Mouse (Mus musculus): ENCODE measurements at regions not wholly inside any gene's neighbourhood (a gene's known extent, or its start where the extent isn't known, plus 50 kb on each side); places are given as distances from the start of the nearest gene placed in this dataset.

GRCm38 (mm10) chr17:51986920-51987319, 153.8 kb upstream of the Satb1 start:
- no peak for DNase-seq

- DNase-seq, result no peak
These were observed 153.1 kb upstream of the Satb1 start for GRCm38 (mm10) chr17:51986212-51986611.

GRCm38 (mm10) chr17:51979126-51979525, 146.0 kb upstream of the Satb1 start:
- DNase-seq, result no peak

- DNase-seq, result no peak
These were observed 138.4 kb upstream of the Satb1 start for GRCm38 (mm10) chr17:51971444-51971843.

- no peak for DNase-seq
These were observed 133.6 kb upstream of the Satb1 start for GRCm38 (mm10) chr17:51966573-51967284.

GRCm38 (mm10) chr17:51962529-51963110, 129.5 kb upstream of the Satb1 start:
- no peak for DNase-seq

GRCm38 (mm10) chr17:51961337-51961736, 128.2 kb upstream of the Satb1 start:
- no peak for DNase-seq

GRCm38 (mm10) chr17:51956275-51956674, 123.2 kb upstream of the Satb1 start:
- DNase-seq, result no peak

- DNase-seq, result no peak
These were observed 104.6 kb upstream of the Satb1 start for GRCm38 (mm10) chr17:51937707-51938106.

- DNase-seq, result peak; percentile 23
These were observed 103.0 kb upstream of the Satb1 start for GRCm38 (mm10) chr17:51936071-51936470.

GRCm38 (mm10) chr17:51926392-51926791, 93.3 kb upstream of the Satb1 start:
- no peak for DNase-seq

- DNase-seq, result no peak
These were observed 73.9 kb upstream of the Satb1 start for GRCm38 (mm10) chr17:51907031-51907430.

- no peak for DNase-seq
These were observed 73.3 kb upstream of the Satb1 start for GRCm38 (mm10) chr17:51906418-51906817.

GRCm38 (mm10) chr17:51903885-51904284, 70.8 kb upstream of the Satb1 start:
- DNase-seq, result no peak

GRCm38 (mm10) chr17:51899376-51899775, 66.3 kb upstream of the Satb1 start:
- DNase-seq, result no peak

- DNase-seq, result no peak
These were observed 63.1 kb upstream of the Satb1 start for GRCm38 (mm10) chr17:51896160-51896559.

GRCm38 (mm10) chr17:51894278-51894677, 61.2 kb upstream of the Satb1 start:
- DNase-seq, result no peak

GRCm38 (mm10) chr17:51892856-51893255, 59.8 kb upstream of the Satb1 start:
- DNase-seq, result no peak

GRCm38 (mm10) chr17:51892159-51892558, 59.1 kb upstream of the Satb1 start:
- DNase-seq, result no peak

All from gastrocnemius, postnatal 10 days (tissue).